Mouse (Mus musculus) liver, embryonic 12.5 days (tissue): Measurements from ENCODE around the gene Gm8180. TPM values are rescaled to one million over a fixed set of nuclear protein-coding genes. Genes with fewer than 3 reads are reported as not detected.

Experiments used
- polyA plus RNA-seq: library from polyadenylated mRNA; unstranded; fragments of >200 nt; fragmentation: Nextera tagmentation; extraction: Ambion mirVana; gene quantifications from 2 replicates; pipeline ENCODE4 v1.2.1, GENCODE M21; 2016

The Gm8180 gene
- polyA plus RNA-seq, 1 experiment from 2014 or later, result not detected

Other genes with a start within 250 kb of the Gm8180 start
- not detected in 2 replicates for gene Gm5799, start 241.2 kb downstream of the Gm8180 start, polyA plus RNA-seq
- not detected in 2 replicates for gene Gm17654, start 205.6 kb downstream of the Gm8180 start, polyA plus RNA-seq
- gene Gm10375, start 176.7 kb downstream of the Gm8180 start, polyA plus RNA-seq, result not detected in 2 replicates
- gene Gm8165, start 107.5 kb downstream of the Gm8180 start, polyA plus RNA-seq, result not detected in 2 replicates
- gene Gm7324, start 86.9 kb downstream of the Gm8180 start, polyA plus RNA-seq, result 0.77 and 1.2 TPM in 2 replicates
- not detected in 2 replicates for gene Gm16506, start 57.3 kb downstream of the Gm8180 start, polyA plus RNA-seq
- gene Gm6526, start 36.9 kb downstream of the Gm8180 start, polyA plus RNA-seq, result not detected in 2 replicates
- gene Ear1, start 90.8 kb upstream of the Gm8180 start, polyA plus RNA-seq, result 3.5 and 12.1 TPM in 2 replicates
- not detected in 2 replicates for gene Ear10, start 138.8 kb upstream of the Gm8180 start, polyA plus RNA-seq
- gene Gm8113, start 140.6 kb upstream of the Gm8180 start, polyA plus RNA-seq, result 8.6 and 10.9 TPM in 2 replicates
- not detected in 2 replicates for gene Ang5, start 172.3 kb upstream of the Gm8180 start, polyA plus RNA-seq
- gene Ang6, start 217.5 kb upstream of the Gm8180 start, polyA plus RNA-seq, result not detected in 2 replicates